Mouse (Mus musculus) lung, postnatal 10 days (tissue): Measurements from ENCODE around the gene Rhbdd2.
"Not testable (repeated sequence)": the region's sequence is repeated elsewhere in the genome, so short reads cannot be mapped to it uniquely, and the experiment has no call there.

Source experiments
- DNase-seq: peaks from one replicate; pipeline ENCODE4 v3.0.0; 2021

Gene Rhbdd2

DNA sequence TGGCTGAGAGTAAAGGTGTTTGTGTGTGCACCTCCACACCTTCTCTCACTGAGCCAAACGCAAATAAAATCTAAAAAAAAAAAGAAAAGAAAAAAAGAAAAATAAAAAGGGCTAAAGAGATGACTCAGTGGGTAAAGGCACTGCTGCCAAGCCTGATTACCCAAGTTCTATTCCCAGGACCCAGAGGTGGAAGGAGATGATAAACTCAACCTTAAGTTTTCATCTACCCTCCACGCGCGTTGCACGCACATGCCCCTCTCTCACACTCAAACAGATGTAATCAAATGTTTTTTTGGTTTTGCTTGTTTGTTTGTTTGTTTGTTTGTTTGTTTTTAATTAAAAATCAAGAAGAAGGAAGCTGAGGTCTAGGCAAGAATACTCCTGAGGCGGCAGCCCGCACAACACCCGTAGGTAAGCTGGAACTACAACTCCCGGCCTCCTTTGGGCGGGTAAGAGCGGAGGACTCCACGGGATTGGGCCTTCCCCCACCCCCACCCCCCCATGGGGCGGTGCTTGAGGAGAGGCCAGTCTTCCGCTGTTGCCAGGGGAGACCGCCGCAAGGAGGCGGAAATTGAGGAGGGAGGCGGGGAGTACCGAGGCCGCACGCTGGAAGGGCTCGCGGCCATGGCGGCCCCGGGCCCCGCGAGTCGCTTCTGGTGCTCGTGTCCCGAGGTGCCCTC is at the start of gene Rhbdd2:
Gene Rhbdd2 (plus strand): TSS at position 502 of the 680 bp plus-strand sequence.
- peak; percentile 99 for DNase-seq

DNA sequence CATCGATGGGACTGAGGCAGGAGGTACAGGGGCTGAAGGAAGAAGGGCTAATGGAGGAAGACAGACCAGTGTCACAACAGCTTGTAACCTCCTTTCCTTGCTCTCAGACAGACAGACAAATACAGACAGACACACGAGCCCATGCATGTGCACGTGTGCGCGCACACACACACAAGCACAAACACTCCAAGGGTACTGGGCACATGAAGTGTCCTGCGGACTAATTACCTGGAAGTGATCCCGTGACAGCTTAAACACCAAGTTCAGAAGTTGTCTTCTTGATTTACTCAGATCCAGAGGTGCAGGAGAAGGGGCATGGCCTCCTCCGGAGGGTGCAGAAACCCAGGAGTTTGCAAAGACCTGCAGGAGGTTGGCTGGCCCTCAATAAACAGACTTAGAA is 46.7 kb upstream of the Rhbdd2 start:
- no peak for DNase-seq

DNA sequence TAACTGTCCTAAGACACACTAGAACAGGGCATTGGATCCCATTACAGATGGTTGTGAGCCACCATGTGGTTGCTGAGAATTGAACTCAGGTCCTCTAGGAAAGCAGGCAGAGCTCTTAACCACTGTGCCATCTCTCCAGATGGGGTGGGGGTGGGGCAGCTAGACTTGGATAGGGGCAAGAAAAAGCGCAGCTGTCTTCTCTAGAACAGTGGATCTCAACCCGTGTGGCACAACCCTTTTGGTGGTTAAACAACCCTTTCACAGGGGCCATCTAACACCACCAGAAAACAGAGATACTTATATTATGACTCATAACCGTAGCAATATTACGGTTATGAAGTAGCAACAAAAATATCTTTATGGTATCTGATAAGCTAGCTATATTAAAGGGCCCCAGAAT is 44.7 kb upstream of the Rhbdd2 start:
- DNase-seq, result no peak

DNA sequence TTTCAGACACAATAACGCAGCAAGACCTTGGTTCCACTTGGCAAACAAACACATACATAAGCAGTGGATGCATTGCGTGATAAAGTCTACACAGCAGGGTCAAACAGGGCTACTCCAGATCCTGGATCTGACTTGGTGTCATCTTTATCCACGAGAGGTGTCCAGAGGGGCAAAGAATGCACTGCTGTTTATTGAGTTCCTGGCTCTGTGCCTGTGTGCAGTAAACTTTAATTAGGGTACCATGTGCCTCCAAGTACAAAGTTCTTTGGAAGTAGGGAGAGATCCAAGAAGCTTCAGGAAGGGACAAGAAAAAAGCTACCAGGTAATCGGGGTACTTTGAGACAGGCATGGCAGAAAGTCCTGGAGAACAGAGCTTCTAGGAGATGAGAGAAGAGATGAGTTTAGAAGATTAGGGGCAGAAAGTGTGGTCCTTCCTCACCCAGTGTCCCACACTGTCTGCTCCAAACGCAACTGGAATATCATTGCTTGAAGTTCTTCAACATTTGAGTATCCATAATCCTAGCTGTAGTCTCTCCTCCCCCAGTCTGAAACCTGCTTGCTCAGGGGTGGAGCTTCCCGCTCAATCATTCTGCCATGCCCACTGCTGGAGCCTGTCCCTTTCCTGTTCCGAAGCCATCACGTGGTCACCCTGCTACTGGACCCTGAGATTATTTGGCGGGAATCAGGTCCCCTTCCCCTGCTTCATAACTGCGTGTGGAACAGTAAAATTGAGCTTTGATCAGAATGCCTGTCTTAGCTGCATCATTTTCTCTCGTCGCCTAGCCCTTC is 42.2 kb upstream of the Rhbdd2 start:
- DNase-seq, result no peak

DNA sequence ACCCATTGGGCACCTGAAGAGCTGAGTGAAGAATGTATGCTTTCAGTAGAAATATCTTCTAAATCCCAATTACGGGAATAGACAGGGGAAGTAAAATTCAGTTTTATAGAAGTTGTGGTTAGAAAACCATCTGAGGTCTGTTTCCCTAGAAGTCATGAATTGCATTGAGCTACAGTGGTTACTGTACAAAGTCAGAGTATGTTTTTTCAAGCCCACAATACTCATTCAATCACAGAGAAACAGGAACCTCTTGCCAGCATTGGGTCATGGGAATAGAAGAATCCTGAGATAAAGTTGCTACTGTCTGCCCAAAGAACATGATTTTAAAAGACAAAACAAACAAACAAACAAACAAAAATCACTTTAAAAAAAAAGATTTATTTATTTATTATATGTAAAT is 27.8 kb upstream of the Rhbdd2 start:
- not testable (repeated sequence) for DNase-seq

DNA sequence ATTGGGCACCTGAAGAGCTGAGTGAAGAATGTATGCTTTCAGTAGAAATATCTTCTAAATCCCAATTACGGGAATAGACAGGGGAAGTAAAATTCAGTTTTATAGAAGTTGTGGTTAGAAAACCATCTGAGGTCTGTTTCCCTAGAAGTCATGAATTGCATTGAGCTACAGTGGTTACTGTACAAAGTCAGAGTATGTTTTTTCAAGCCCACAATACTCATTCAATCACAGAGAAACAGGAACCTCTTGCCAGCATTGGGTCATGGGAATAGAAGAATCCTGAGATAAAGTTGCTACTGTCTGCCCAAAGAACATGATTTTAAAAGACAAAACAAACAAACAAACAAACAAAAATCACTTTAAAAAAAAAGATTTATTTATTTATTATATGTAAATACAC is 25.7 kb upstream of the Rhbdd2 start:
- DNase-seq, result not testable (repeated sequence)

DNA sequence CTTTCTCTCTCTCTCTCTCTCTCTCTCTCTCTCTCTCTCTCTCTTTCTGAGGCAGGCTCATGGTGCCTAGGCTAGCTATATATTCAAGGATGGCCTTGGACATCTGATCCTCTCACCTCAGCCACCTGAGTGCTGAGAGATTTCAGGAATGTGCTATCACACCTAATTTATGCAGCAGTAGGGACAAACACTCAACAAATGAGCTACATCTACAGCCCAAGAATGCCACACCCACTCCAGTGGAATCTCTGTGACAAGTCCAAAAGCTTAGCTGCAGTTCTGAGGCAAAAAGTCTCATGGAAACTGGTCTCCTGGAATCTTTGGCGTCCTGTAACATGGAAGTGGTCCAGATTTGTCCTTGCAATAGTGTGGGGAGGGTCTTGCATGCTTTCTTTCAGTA is 24.8 kb upstream of the Rhbdd2 start:
- no peak for DNase-seq

DNA sequence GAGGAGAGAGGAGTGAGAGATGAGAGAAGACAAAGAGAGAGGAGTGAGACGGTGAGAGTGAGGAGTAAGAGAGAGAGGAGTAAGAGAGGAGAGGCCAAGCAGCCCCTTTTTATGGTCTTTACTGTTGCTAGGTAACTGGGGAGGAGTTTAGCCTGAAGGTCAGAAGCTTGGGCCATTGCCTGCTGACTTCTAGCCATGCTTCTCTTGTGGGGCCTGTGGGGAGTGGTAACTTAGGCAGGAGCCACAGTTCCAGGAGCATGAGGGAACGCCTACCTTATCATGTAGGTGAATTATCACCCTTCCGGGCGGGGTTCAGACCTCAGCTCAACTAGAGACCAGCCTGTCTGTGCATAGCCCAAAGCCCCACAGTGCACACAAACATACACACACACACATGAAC is 22.6 kb upstream of the Rhbdd2 start:
- DNase-seq, result no peak

DNA sequence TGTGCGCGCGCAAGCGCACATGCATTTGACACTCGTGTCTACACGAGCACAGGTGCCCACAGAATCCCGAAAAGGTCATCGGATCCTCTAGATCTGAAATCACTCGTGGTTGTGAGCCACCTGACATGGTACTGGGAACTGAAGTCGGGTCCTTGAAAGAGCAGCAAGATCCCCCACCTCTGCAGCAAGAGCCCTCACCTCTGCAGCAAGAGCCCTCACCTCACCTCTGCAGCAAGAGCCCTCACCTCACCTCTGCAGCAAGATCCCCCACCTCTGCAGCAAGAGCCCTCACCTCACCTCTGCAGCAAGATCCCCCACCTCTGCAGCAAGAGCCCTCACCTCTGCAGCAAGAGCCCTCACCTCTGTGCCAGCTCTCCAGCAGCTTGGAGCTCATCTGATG is 12.7 kb upstream of the Rhbdd2 start:
- DNase-seq, result not testable (repeated sequence)

DNA sequence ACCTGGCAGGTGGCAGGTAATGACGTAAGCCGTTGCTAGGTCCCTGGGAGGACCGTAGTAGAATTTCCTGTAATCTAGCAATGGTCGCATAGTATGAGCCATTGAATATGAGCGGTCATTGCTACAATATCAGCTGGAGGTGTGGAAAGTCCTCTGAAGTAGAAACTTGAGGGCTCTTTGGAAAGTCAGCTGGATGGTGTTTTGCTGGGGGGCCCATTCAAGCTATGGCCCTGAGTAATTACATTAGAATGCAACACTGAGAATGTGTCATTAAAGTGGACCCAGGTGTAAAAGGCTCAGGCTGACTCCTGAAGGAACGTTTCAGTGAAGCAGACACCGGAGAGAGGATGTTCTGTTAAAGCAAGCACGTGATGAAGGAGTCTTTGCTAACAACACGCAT is 11.9 kb upstream of the Rhbdd2 start:
- DNase-seq, result no peak

DNA sequence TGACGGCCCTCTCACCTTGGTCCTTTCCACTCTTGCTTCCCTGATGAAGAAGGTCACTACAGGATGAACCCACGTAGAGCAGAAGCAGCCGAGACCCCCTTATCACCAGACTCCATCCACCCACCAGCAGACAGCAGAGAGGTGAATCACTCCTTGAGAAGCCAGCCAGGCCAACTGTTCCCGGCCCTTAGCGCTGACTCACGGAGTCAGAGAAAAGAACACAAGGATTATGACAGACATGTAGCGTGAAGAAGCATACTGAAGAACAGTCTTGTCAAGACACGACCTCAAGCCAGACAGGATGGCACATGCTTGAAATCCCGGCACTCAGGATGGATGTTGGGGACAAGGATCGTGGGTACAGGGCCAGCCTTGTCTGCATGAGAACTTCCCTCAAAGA is 10.7 kb upstream of the Rhbdd2 start:
- no peak for DNase-seq

DNA sequence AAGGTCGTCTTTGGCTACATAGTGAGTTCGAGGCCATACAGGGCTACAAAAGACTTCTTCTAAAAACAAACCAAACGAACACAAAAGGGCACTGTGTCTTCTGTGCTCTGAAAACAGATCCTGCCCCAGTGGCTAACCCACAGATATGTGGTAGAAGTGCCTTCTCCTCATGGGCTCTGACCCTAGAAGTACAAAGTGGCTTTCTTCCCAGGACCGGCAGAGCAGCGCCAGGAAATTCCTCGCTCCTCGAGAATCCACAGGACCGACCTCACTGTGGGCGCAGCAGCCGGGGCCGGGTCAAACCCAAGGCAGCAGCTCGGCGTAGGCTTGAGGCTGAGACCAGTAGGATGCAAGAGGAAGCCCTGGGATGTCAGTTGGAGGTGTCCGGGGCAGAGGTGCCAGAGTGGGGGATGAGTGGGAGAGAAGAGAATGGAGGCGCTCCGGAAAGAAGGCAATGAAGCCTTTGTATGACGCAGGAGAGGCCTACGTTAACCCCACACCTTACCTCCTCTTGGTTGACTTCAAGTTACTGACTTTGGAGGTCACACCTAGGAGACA is 9.3 kb upstream of the Rhbdd2 start:
- DNase-seq, result no peak

DNA sequence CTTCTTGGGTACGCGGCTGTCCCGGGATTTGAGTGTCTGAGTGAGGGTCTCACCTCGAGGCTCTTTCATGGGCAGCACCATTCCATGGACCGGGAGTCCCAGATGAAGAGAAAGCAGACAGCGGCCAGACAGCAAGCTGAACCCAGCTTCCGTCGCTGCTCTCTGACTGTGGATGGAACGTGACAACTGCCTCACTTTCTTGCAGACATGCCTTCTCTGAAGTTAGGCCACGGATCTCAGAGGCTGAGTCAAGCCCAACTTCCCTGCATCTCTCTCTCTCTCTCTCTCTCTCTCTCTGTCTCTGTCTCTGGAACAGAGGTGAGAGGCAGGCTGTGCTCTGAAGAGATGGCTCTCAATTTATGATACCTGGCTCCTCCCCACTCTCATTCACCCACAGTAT is 3.5 kb upstream of the Rhbdd2 start:
- DNase-seq, result no peak

DNA sequence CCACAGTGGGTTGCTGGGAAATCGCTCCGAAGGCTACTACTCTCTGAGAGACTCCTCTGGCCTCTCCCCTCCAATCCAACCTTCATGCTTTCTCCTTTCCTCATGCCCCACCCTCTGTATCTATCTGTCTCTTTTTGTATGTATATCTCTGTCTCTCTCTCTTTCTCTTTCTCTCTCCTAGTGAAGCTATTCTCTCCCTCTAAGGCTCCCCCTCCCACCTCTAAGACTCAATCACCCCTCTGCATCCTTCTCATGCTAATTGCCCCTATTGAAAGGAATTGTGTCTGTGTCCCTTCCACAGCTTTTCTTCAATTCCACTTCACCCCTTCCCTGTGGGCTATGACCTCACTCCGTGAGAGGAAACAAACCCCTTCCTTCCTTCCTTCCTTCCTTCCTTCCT is 3.0 kb upstream of the Rhbdd2 start:
- no peak for DNase-seq

DNA sequence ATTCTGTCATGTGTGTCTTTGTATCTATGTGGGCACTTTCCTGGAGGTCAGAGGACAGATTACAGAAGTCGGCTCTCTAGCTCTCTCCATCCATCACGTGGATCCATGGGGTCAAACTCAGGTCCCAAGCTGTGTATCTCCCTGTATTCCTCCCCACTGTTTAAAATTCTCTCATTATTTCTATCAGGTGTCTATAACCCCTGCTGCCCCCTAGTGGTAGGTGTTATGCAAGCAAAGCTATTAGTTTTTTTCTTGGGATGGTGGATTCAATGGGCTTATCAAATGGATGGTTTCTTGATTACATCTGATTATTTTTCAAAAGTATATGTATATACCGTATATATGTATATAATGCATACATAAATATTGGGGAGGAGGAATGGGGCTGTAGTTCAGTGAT is 1.8 kb upstream of the Rhbdd2 start:
- DNase-seq, result peak; percentile 80

DNA sequence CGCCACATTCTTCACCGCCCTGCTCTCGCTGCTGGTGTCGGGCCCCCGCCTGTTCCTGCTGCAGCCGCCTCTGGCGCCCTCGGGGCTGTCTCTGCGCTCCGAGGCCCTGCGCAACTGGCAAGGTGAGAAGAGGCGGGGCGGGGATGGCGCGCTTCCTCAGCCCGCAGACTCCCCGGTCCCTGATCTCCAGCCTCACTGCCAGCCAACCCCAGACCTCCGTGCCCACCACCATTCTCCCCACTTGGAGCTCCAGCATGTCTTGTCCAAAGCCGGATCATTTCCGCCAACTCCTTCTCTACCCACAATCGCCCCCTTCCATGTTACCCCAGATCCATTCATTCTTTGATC is 353 bp downstream of the Rhbdd2 start:
- no peak for DNase-seq

DNA sequence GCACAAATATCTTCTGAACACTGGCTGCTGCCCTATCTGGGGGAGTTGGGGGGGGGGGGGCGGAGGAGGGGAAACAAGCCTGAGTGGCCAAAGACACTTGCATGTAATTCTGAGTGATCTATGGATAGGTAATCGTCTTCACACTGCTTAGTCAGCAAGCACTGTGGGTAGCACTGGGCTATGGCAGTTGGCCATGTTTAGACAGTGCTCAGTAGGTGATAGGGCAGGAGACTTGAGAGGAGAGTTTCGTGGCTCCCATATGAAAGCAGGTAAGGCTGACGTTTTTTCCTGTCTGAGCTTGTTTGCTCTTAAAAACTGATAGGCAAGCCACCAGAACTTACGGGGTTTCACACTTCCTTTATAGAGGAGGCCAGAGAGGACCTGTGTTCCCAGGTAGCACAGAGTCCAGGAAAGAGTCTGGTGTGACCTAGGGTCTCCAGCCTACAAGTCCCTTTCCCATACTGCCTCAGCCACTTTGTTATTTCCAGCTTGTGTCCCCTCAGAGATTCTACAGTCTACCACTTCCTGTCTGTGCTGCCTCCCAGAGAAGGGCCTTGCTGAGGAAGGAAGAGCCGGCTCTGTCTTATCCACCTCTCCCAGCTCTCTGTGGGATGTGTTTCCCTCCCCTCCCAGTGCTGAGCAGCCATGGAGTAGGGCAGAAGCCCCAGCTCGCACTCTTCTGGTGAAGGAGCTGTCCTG is 7.5 kb downstream of the Rhbdd2 start:
- no peak for DNase-seq

DNA sequence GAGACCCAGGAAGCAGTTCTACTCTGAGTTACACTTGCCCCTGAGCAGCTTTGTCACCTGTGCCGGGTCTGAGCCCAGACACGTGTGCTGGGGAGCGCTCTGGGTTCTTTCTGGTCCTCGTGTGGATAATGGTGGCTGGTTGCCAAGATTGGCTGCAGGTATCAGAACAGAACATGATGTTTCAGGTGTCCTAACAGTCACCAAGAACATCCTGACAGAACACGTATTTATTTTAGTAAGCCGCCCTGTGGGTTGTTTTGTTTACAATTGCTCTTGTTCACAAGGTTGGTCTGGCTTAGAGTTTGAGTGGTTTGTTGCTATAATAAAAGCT is 8.0 kb downstream of the Rhbdd2 start:
- DNase-seq, result no peak

DNA sequence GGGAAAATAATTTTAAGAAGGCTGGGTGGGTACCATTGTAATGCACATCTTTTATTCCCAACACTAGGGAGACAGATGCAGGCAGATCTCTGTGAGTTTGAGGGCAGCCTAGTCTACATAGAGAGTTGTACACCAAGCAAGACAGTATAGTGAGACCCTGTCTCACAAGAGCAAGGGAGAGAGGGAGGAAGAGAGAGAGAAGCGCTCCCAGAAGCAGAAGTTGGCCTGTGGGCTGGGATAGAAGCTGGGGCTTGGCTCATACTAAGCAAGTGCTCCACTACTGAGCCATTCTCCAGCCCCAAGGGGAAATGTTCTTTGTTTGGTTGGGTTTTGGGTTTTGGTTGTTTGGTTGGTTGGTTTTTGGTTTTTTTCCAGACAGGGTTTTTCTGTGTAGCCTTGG is 8.6 kb downstream of the Rhbdd2 start:
- DNase-seq, result no peak

DNA sequence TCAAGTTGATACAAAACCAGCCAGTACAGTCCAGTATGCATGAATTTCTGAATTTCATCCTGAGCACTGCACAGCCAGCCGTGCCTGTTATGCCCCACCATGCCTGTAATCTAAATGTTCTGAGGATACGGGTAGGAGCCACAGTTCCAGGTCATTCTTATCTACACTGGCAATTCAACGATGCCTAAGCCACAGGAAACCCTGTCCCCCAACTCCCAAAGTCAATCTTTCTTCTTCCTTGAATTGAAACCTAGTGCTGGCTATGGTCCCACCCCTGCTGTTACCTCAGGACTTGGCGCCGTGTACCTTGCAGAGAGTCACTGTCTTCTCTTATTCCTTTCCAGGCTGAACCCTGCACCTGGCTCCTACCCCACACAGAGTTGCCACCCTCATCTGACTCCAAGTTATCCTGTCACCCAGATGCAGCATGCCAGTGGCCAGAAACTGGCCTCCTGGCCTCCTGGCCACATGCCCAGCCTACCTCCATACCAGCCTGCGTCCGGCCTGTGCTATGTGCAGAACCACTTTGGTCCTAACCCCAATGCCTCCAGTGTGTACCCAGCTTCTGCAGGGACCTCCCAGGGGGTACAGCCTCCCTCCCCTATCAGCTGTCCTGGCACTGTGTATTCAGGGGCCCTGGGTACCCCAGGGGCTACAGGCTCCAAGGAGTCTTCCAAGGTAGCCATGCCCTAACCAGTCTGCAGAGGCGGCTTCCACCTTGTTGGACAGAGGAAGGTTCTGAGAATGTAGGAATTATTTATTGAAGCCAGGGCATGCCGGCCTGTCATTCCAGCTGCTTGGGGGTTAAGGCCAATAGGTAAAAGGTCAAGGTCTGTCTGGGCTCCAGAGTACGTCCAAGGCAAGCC is 10.5 kb downstream of the Rhbdd2 start:
- no peak for DNase-seq

DNA sequence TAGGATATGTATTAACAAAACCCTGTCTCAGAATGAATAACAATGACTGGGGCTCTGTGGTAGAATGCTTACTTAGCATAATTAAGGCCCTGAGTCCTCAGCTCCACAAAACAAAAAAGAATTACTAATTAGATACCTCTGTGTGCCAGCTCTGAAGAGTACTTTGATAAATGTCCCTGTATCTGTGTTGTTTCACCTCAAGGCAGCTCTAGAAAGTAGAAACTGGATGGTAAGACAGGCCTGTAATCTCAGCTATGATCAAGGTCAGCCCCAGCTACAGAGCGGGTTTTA is 11.1 kb downstream of the Rhbdd2 start:
- DNase-seq, result no peak

DNA sequence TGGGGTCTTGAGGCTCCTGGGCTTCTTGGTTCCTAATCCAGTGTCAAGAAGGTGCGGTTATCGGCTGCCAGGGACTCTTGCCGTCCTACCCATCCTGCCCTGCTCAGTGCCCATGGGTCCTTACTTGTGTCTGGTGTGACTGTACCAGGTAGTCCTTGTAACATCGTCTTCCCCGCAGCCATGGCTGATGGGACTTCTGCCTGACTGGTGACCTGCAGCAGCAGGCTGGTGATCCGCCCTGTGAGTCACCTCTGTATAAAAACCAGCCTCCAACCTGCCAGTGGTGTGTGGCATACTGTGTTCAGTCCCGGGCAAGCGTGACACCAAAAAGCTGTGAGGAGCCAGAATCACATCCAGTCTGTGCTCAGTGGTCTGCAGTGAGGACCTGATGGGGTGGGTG is 11.5 kb downstream of the Rhbdd2 start:
- no peak for DNase-seq

DNA sequence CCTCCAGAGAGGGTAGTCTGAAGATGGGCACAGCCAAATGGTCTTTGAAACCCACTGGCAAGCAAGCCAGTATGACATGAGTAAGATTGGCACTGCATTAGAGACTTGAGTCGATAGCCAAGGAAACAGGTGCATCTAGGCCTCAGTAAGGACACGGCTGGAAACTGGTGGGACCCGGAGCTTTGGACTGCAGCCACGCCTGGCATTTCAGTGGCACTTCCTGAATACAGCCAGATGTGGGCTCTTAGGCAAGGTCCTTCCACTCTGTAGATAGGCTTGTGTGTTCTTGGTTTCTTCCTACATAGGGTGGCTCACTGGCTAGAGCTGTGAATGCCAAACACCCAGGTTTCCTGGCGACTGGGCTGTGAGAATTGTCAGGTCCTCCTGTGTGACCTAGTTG is 12.9 kb downstream of the Rhbdd2 start:
- no peak for DNase-seq
